Mouse (Mus musculus): Measurements from ENCODE around the gene Psme2.

- TF ChIP-seq MXI1 (IDR thresholded peaks at IDR 0.05; ENCODE audit: low read depth, low read length): no peak
- TF ChIP-seq CTCF (conservative IDR thresholded peaks at IDR 0.05 in 1 of 2, IDR thresholded peaks at IDR 0.05 in 1 of 2; ENCODE audit: low read depth in 2 of 2, low read length in 2 of 2): no peak
- no peak for TF ChIP-seq RCOR1 (conservative IDR thresholded peaks at IDR 0.05; ENCODE audit: low read depth, low read length)
- no peak for TF ChIP-seq POLR2AphosphoS2 (IDR thresholded peaks at IDR 0.05; ENCODE audit: low read depth, low read length)
- TF ChIP-seq POLR2A (IDR thresholded peaks at IDR 0.05; ENCODE audit: low read depth, low read length): no peak
- no peak for TF ChIP-seq SMC3 (IDR thresholded peaks at IDR 0.05; ENCODE audit: low read depth, low read length)
- no peak for TF ChIP-seq ZKSCAN1 (IDR thresholded peaks at IDR 0.05; ENCODE audit: borderline replicate concordance, low read depth, low read length)
These were observed 17.4 kb upstream of the Psme2 start for GRCm38 (mm10) chr14:55608339-55608738.
